Mouse (Mus musculus) lung, postnatal 14 days (tissue): ENCODE results near the gene Gda.

Source experiments
- DNase-seq: peaks from one replicate; pipeline ENCODE4 v3.0.0; 2021

Gene Gda

DNA sequence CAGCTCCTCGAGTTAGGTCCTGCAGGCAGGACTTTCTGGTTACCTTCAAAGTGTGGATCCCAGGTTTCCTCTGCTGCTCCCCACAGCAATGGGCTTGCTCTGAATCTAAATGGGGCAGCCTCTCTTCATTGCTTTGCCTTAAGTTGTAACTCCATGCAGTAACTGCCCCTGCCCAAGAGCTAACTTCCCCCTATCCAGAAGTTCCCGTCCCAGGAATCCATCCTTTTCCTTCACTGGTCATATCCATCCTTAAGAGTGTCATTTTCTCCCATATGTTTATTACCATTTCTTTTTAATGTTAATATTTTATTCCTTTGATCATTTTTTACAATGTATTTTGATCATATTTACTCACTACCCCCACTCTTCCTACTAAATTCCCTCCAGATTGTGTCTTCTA is at the start of gene Gda:
Gene Gda, minus strand, starts transcription at position 101 of the 400 bp plus-strand sequence.
- no peak for DNase-seq

GRCm38 (mm10) chr19:21520280-21520679 is 47.0 kb upstream of the Gda start:
- DNase-seq: no peak

DNA sequence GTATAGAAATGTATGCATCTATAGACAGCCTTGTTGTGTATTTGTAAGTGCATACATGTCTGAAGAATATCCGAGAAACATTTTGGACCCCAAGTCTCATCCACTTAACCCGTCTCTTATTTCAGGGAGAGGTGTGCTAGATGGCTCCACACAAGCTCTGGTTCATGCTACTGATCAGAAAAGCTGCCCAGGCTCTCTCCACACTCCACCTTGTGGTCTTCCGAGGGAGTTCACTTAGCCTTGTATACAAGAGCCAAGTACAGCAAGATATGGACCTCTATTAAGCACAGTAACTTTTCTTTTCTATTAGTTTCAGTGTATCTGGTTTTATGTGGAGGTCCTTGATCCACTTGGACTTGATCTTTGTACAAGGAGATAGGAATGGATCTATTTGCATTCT is 36.9 kb upstream of the Gda start:
- DNase-seq: peak; percentile 43

DNA sequence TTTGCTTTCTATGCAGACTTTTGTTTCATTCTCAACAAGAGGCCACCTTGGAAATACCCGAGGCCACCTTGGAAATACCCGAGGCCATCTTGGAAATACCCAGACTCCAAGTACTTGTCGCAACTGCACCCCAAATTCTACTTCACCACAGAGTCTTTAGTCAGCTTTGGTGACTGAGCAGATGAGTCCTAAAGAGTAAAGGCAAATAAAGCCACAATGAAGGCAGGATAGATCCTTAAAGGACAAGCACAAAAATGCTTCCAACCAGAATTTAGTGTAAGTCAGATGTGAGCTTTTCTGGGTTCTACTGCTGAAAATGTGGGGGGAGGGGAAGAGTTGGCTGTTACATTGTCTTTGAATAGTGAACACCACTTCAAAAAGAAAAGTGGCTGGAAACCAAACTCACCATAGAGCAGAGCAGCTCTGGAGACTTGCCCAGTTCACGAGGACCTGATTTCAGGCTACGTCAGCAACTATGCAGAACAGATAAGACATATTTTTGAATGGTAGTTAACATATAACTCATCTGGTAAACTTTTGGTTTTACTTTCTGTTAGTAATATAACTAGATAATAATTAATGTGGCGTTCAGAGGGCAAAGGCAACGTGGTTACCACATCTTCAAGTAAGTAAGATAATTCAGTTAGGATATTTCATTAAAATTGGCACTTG is 34.5 kb upstream of the Gda start:
- DNase-seq: peak; percentile 1

DNA sequence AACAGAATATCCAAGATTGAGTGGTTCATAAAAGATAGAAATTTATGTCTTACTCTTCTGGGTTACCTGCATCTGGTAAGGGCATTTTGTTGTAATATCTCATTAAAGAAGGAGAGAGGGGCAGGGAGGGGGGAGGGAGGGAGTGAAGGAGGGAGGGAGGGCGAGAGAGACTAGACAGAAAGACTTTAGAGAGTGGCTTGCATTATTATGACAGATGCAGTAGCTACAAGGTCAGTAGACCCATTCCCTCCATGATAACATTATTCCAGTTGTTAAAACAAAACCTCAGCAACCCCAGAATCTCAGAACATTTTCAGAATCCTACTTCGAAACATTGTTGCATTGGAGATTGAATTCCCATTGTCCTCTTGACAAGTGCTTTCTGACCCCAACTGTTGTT is 33.9 kb upstream of the Gda start:
- no peak for DNase-seq

DNA sequence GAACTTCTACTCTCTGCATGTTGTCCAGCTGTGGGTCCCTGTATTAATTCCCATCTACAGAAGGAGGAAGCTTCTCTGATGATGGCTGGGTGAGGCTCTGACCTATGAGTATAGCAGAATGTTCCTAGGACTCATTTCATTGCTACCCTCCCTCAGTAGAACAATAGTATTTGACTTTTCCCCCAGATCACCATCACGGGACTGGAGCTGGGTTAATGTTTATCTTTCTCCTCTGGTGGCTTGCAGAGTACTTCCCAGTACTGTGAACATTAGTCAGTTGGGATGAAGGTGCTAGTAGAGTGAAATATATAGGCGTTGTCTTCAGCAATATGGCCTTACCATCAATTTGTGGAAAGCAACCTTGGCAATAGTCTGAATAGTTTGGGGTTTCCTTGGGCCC is 31.5 kb upstream of the Gda start:
- DNase-seq: no peak

DNA sequence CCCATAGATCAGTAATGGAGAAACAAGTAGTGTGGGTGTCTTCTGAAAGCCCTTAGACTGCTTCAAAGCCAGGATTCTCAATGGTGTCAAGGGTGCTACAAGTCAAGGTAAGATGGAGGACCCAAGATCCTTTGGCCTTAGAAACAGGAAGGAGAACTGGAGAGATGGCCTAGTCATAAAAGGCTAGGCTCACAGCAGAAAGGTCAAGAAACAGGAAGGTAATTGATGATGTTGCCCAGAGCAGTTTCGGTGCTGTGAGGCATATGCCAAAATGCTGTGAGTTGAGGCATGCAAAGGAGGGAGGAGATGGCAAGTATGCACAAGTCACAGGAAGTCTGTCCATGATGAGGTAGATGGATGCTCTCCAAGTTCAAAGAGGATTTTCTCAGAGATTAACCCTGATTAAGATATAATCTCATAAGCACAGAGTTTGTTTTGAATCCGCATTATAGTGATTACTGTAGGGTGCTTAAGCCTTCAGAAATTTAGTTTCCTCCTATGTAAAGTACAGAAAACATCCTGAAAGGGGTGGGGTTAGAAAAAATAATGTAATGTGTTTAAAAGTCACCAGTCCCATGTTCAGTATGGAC is 26.2 kb upstream of the Gda start:
- DNase-seq: no peak

- DNase-seq: no peak
Measured at GRCm38 (mm10) chr19:21495817-21496216, 22.6 kb upstream of the Gda start.

DNA sequence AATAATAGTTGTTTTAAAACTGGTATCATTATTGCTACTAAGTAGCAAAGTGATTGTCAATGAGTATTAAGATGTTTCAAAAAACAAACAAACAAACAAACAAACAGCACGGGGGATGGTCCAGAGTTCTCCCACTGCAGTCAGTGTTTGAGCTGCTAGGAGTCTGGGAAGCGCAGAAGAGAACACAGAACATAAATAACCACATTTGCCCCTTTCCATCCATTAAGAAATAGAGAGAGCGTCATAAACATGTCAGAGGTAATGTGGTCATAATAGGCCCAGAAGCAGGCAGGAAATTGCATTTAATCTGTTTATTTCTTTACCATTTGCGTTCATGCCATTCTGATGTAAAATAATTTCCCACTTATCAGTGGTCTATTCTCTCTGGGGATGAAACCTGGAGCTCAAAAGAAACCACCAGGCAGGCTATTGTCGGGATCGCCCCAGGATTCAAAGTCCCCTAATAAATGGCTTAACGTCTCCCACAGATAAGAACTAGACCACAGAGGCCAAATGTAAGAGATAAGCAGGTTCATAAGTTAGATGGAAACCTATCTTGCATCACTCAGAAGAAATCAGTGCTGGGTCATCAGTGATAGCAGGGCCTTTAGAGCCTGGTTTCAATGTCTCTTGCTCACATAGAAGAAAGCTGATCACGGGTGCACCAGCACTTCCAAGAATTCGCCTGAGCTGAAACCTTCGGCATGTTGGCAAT is 20.7 kb upstream of the Gda start:
- DNase-seq: no peak

- no peak for DNase-seq
Measured at GRCm38 (mm10) chr19:21491391-21491790, 18.1 kb upstream of the Gda start.

GRCm38 (mm10) chr19:21487124-21487944 is 14.1 kb upstream of the Gda start:
- no peak for DNase-seq

DNA sequence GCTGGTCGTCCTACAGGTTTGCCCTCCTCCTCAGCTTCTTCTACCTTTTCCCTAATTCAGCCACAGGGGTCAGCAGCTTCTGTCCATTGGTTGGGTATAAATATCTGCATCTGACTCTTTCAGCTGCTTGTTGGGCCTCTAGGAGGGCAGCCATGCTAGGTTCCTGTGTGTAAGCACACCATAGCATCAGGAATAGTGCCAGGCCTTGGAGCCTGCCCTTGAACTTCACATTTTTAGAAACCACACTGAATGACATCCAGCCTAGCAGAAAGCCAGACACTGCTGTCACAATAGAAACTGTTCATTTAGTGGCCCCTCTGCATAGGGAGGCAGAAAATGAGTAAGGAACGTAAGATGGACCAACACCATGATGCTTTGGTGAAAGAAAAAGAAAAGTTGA is 8.9 kb upstream of the Gda start:
- DNase-seq: no peak

DNA sequence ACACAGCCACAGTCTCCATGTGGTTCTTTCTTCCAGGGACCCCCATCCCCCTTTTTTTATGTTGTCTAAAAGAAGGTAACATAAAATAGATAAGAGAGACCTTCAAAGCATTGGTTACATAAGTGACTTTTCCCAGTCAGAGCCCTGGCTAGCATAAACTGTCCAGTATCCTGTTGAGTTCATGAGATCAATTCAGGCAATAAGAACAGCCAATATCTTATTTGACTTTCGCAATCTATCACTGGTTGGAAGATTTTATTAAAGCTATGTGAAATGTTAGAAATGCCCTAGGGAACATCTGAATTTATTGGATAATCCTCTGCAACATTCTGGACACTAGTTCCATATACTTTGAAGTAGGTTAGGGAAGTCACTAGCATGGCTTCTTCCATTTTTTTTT is 7.8 kb upstream of the Gda start:
- DNase-seq: no peak

DNA sequence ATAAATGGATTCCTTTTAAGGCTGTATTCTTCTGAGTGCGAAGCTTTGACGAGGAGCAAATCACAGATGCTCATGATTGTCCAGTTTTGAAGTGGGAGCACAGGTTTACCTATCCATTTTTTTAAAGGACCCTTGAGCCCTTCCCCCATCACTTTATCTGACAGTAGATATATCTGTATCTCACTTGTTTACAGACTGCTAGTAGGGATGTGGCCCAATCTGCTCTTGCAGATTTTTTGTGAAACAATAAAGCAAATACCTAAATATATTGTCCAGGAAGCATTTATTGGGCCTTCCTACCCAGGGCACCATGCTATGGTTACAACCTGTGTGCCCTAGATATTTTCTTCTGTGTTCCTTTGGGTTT is 6.8 kb upstream of the Gda start:
- DNase-seq: no peak

GRCm38 (mm10) chr19:21479183-21480052 is 6.2 kb upstream of the Gda start:
- DNase-seq: no peak

DNA sequence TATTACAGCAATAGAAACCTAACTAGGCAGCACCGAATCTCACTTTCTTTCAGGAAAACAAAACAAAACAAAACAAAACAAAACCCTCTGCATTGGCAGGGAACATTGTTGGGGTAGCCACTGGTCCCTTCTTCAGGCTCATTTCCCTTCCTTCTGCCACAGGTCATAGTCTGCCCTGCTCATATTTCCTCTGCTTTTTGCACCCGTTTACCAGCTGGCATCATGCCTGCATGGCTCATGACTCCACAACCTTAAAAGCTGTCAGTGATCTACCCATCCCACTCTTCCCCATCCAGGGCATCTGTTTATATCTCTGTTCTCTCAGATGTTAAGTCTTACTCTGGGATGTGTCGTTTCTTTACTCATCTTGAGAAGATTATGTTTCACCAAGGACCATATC is 5.3 kb upstream of the Gda start:
- DNase-seq: no peak

GRCm38 (mm10) chr19:21477780-21478179 is 4.5 kb upstream of the Gda start:
- DNase-seq: no peak

- no peak for DNase-seq
Measured at GRCm38 (mm10) chr19:21476782-21477181, 3.5 kb upstream of the Gda start.

DNA sequence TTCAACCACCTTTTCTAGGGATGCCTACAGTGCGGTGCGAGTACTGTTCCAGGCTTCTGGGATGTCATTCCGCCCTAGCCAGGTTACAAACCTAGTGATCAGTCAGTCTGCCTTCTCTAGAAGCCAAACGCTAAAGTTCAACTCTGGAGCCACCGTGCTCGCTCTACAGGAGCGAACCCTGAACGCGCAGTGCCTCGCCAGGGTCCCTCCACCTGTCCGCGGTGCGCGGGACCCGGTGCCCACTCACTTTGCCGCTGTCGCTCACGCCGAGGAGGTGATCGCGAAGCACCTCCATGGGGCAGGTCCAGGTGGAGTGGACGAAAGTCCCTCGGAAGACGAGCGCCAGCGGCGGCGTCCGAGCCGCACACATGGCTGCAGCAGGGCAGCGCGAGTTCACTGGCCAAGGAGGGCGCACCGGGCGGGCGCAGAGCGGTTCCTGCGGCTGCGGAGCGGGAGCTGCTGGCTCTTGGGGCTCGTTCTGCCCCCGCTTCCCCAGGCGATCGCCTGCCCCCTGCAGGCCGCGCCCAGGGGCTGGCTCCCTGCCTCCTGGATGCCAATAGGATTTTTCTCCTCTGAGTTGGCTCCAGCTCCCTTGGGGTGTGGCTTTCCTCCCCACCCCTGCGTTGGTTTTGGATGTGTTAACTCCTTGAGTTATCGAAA is 994 bp downstream of the Gda start:
- DNase-seq: peak; percentile 69

DNA sequence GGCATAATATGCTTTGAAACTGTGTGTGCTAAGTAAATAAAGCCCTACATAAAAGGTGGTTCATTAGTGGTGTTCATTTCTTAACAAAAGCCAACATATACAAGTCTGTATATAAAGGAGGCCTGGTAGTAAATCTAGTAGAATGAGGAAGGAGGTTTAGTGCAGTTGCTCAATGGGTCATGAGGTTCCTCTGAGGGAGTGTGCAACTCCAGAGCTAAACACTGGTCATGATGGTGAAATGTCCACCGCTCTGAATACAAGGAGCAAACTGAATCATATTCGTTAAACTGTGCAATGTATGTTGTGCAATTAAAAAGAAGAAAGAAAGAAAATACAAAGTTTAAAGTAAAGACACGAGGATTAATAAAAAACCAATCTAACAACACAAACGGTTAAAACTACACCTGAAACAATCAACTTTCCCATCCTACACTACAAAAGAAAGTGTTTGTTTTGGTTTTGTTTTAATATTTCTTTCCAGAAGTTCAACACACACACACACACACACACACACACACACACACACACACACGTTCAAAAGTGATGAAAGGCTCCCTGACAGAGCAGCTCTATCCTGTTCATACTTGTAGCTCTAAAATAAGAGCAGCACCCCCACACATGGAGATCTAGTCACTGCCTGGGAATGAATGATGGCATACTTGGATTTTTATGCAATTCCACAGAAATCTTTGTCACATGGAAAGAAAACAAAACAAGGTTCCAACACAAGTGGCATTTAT is 11.9 kb downstream of the Gda start:
- DNase-seq: peak; percentile 7

DNA sequence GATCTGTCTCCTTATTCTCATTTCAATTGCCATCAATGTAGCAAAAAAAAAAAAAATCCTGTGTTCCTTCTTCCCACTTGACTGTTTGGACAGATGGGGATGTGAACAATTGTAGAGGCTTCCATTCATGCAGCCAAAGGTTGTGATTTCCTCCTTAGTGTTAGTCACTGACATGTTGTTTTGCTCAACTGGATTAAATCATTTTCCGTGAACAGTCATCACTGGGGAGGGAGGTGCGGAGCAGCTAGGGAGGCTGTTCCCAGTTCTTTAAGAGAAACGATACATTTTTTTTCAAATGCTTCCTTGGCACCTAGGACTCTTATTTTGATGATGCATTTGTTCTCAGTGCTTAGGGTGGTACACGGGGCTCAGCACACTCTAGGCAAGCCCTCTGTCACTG is 15.8 kb downstream of the Gda start:
- no peak for DNase-seq
